Mouse (Mus musculus) liver, adult 2 months (tissue): ENCODE data around the gene Mt2.

Source experiments
- CTCF ChIP-seq: fragments of 200-500 bp; IDR thresholded peaks from 2 replicates; pipeline ENCODE4 v1.5.1; 2011; ENCODE audit warnings: low read depth, low read length, control low read depth
- POLR2A ChIP-seq: fragments of 200-500 bp; IDR thresholded peaks from 2 replicates; pipeline ENCODE4 v1.6.1; 2011; ENCODE audit warnings: low read length, control low read depth; ENCODE audit not compliant: insufficient read depth; ENCODE audit errors: extremely low read depth

DNA sequence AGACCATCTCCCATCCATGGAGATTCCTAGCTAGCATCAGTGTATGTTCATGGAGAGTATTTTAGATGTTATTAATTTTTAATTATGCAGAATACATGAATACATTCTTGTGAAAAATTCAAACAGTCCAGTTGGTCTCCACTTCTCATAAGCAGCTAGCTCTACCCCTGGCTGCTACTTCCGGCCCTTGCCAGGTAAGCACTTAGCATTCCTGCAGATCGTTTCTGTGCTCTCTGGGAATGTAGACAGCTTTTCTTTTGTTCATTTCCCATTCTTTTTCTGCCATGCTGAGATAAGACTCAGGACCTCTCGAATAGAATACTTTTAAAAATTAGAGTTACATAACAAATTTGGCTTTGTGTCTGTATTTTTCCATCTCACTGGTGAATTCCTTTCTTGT, 31.6 kb downstream of the Mt2 start:
- no peak for TF ChIP-seq CTCF
- no peak for TF ChIP-seq POLR2A
